In the genomic region with DNA sequence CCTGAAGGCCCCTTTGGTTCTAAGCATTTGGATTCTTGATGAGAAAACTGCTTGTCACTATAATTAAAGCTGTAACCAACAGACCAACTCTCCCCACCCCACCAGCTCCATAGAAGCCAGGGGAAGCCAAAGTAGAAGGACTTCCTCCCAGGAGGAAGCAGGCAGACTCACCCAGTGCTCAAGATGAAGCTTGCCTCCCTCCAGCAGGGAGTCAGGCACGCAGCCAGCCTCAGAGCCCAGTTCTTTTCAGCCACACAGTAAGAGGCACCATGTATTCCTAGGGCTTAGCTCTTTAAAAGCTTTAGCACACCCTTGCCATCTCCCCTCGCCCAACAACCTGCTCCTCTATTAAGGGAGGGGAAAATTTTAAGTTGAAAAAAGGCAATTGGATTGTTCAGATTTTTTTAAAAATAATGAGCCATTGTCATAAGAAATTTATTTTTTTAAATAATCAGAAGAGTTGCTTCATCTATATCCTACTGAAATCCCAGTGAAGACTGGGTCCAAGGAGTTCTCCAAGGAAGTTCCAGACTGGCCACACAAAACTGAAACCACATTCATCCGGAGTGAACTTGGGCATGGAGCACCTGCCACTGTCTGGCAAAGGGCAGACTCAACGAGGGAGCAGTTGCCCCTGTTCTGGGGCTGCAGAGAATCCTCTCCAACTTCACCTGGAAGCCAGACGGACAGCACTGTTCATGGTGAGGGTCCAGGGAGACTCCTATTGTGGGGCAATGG, we compare ENCODE assay signal across 19 mouse cellular contexts.
DNase-seq lines count a peak whose midpoint lies in the region; ATAC-seq and TF ChIP-seq lines count a peak whose summit lies in the region.
"Had no signal": no experiment of that assay in that cellular context is flagged by ENCODE, and none has a peak within 500 bp of the region (broad histone marks: within the 10 kb centered on the region; RNA-seq: fewer than 3 reads in every experiment).

No protein-coding gene starts in this region.

- H3K9ac ChIP-seq in heart, adult 2 months (ENCODE audit: low read depth, low read length): no peak overlapping the region
- H3K9ac ChIP-seq in heart, embryonic 12.5 days: no peak overlapping the region
- H3K9ac ChIP-seq in kidney, embryonic 14.5 days (ENCODE audit: low read depth, low read length): no peak overlapping the region
- no peak overlapping the region for H3K9ac ChIP-seq in forebrain, embryonic 15.5 days (replicated peaks)
- H3K9ac ChIP-seq: embryonic facial prominence, embryonic 15.5 days; hindbrain, embryonic 13.5 days; limb, embryonic 12.5 days; liver, embryonic 13.5 days; lung, embryonic 14.5 days had no signal

- H3K4me3 ChIP-seq in heart, adult 2 months: no peak overlapping the region
- no peak overlapping the region for H3K4me3 ChIP-seq in heart, embryonic 12.5 days
- H3K4me3 ChIP-seq in kidney, embryonic 14.5 days (ENCODE audit: low read length): no peak overlapping the region
- H3K4me3 ChIP-seq in forebrain, embryonic 15.5 days: no peak overlapping the region
- H3K4me3 ChIP-seq: embryonic facial prominence, embryonic 15.5 days; forebrain, embryonic 10.5 days; hindbrain, embryonic 13.5 days; limb, embryonic 12.5 days; liver, embryonic 13.5 days had no signal

- no peaks in the 10 kb centered on the region for H3K36me3 ChIP-seq in heart, adult 2 months (ENCODE audit: control insufficient read depth, insufficient read depth, low read length)
- no peaks in the 10 kb centered on the region for H3K36me3 ChIP-seq in heart, embryonic 12.5 days
- H3K36me3 ChIP-seq in kidney, embryonic 14.5 days (ENCODE audit: control insufficient read depth, insufficient read depth, low read length): no peaks in the 10 kb centered on the region
- H3K36me3 ChIP-seq in forebrain, embryonic 15.5 days: no peaks in the 10 kb centered on the region
- H3K36me3 ChIP-seq: embryonic facial prominence, embryonic 15.5 days; forebrain, embryonic 10.5 days; hindbrain, embryonic 13.5 days; limb, embryonic 12.5 days; liver, embryonic 13.5 days had no signal

- WGBS in heart, adult 2 months: 70% methylated on average over 5 of the region's 5 CpGs
- WGBS in heart, embryonic 12.5 days: 63% methylated on average over 5 of the region's 5 CpGs
- 73% methylated on average over 5 of the region's 5 CpGs for WGBS in kidney, embryonic 14.5 days
- WGBS in forebrain, embryonic 15.5 days: 71% methylated on average over 5 of the region's 5 CpGs

- TF ChIP-seq EP300 in heart, adult 2 months (IDR thresholded peaks at IDR 0.05; ENCODE audit: insufficient read depth, low read depth, low read length): no peak

- peak; percentile 19 to 31 for DNase-seq in heart, adult 2 months
- DNase-seq in kidney, postnatal 36 days: peak; percentile 9 to 41
- peak; percentile 64 for DNase-seq in brain, adult 2 months (ENCODE audit: low read depth, low spot score)
- peak; percentile 52 for DNase-seq in cerebellum, adult 8-10 months
- DNase-seq in thymus, postnatal 4 days: no peak
- DNase-seq: gastrocnemius, postnatal 14 days; liver, embryonic 13.5 days; lung, embryonic 14.5 days; lung, postnatal 4 days; spleen, adult 18-20 months; thymus, adult 18-20 months had no signal

- TF ChIP-seq CTCF in heart, adult 2 months (IDR thresholded peaks at IDR 0.05): no peak

- intact Hi-C loops in heart, adult 2 months (cut with DNase I): no loop called here

- H3K27ac ChIP-seq in heart, adult 2 months: no peak overlapping the region; the same call in 1 of the 2 replicates
- no peak overlapping the region for H3K27ac ChIP-seq in heart, embryonic 12.5 days (ENCODE audit: poor library complexity, severe bottlenecking)
- H3K27ac ChIP-seq in kidney, embryonic 14.5 days (ENCODE audit: low read depth, low read length): no peak overlapping the region
- no peak overlapping the region for H3K27ac ChIP-seq in forebrain, embryonic 15.5 days (replicated peaks)
- H3K27ac ChIP-seq: embryonic facial prominence, embryonic 15.5 days; forebrain, embryonic 10.5 days; hindbrain, embryonic 13.5 days; limb, embryonic 12.5 days; liver, embryonic 13.5 days had no signal

- H3K27me3 ChIP-seq in heart, adult 2 months (ENCODE audit: control insufficient read depth, insufficient read depth, low read length): no peaks in the 10 kb centered on the region
- H3K27me3 ChIP-seq in heart, embryonic 12.5 days (replicated peaks): peaks cover 71% of the 10 kb centered on the region
- H3K27me3 ChIP-seq in kidney, embryonic 14.5 days (ENCODE audit: control insufficient read depth, insufficient read depth, low read length): peaks cover 3% of the 10 kb centered on the region; the same call in 1 of the 2 replicates
- H3K27me3 ChIP-seq in forebrain, embryonic 15.5 days: peaks cover 5% of the 10 kb centered on the region; the same call in 1 of the 2 replicates

- H3K4me1 ChIP-seq in heart, adult 2 months (ENCODE audit: control insufficient read depth, insufficient read depth, low read length): peaks cover 4% of the 10 kb centered on the region; the same call in 1 of the 2 replicates
- no peaks in the 10 kb centered on the region for H3K4me1 ChIP-seq in heart, embryonic 12.5 days (replicated peaks)
- no peaks in the 10 kb centered on the region; the same call in 1 of the 2 replicates for H3K4me1 ChIP-seq in kidney, embryonic 14.5 days (ENCODE audit: control insufficient read depth, insufficient read depth, low read length)
- H3K4me1 ChIP-seq in forebrain, embryonic 15.5 days: peaks cover 26% of the 10 kb centered on the region
- H3K4me1 ChIP-seq: liver, embryonic 13.5 days had no signal

- TF ChIP-seq POLR2A in heart, adult 2 months (IDR thresholded peaks at IDR 0.05; ENCODE audit: insufficient read depth, low read depth, low read length): no peak

- H3K79me2 ChIP-seq in heart, adult 2 months (replicated peaks; ENCODE audit: control insufficient read depth, insufficient read depth, low read length): no peaks in the 10 kb centered on the region

- H3K4me2 ChIP-seq in heart, embryonic 12.5 days: no peak overlapping the region
- no peak overlapping the region for H3K4me2 ChIP-seq in kidney, embryonic 14.5 days (replicated peaks; ENCODE audit: low read depth, low read length)
- H3K4me2 ChIP-seq in forebrain, embryonic 15.5 days (replicated peaks): no peak overlapping the region
- H3K4me2 ChIP-seq: embryonic facial prominence, embryonic 15.5 days; hindbrain, embryonic 13.5 days; limb, embryonic 12.5 days; liver, embryonic 13.5 days; lung, embryonic 14.5 days had no signal

- ATAC-seq in heart, embryonic 12.5 days (ENCODE audit: insufficient number of reproducible peaks, low FRiP score): no peak
- no peak for ATAC-seq in kidney, embryonic 14.5 days (ENCODE audit: low FRiP score, low TSS enrichment)
- ATAC-seq in forebrain, embryonic 15.5 days (replicated peaks): no peak
- ATAC-seq: inflammation-experienced regulatory T-cells, adult 6 months had no signal

- no peaks in the 10 kb centered on the region for H3K9me3 ChIP-seq in heart, embryonic 12.5 days (replicated peaks)
- H3K9me3 ChIP-seq in kidney, embryonic 14.5 days (ENCODE audit: control insufficient read depth, low read length): no peaks in the 10 kb centered on the region
- no peaks in the 10 kb centered on the region for H3K9me3 ChIP-seq in forebrain, embryonic 15.5 days
- H3K9me3 ChIP-seq: embryonic facial prominence, embryonic 15.5 days; forebrain, embryonic 10.5 days; hindbrain, embryonic 13.5 days; limb, embryonic 12.5 days; liver, embryonic 13.5 days had no signal
